Mouse (Mus musculus) inflammation-experienced regulatory T-cells (primary cell): Measurements from ENCODE around the gene Nacc2. TPM values are rescaled to one million over a fixed set of nuclear protein-coding genes. Genes with fewer than 3 reads are reported as not detected.

Experiments
- polyA plus RNA-seq, 2 experiments: library from polyadenylated mRNA; unstranded; fragments of 100-300 nt; shearing (Covaris generic); gene quantifications; one replicate each; pipeline ENCODE4 v1.2.1; 2017

Gene Nacc2
- polyA plus RNA-seq, result 1 to 10 TPM in 1 of 2 experiments, under 1 TPM in 1; 0.47 to 3.1 TPM

DNA sequence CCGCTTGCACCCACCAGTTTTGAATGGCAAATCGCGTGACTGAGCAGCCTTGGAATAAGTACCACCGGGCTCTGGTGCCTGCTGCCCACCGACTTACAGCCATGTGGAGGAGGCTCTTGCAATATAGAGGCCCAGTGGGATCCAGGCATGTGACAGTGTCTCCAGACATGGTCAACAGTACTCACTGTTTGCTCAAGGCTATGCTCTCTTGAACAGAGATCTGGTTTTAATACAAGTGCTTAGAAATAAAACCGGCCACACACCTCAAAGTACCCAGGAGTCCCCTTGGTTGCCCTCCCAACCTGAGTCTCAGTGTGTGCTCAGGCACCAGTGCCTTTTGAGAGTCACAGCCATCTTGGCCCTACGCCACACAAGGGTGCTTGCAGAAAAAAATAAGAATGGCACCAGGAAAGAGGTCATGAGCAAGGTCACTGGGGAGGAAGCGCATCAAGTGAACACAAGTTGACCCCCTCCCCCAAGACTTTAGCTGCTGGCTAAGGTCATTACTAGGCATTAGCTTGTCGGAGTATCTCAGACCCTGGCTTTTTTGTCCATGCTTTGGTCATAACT, at the start of gene Nacc2:
TSS of gene Nacc2 (minus strand) at position 142 of the 570 bp plus-strand sequence.

DNA sequence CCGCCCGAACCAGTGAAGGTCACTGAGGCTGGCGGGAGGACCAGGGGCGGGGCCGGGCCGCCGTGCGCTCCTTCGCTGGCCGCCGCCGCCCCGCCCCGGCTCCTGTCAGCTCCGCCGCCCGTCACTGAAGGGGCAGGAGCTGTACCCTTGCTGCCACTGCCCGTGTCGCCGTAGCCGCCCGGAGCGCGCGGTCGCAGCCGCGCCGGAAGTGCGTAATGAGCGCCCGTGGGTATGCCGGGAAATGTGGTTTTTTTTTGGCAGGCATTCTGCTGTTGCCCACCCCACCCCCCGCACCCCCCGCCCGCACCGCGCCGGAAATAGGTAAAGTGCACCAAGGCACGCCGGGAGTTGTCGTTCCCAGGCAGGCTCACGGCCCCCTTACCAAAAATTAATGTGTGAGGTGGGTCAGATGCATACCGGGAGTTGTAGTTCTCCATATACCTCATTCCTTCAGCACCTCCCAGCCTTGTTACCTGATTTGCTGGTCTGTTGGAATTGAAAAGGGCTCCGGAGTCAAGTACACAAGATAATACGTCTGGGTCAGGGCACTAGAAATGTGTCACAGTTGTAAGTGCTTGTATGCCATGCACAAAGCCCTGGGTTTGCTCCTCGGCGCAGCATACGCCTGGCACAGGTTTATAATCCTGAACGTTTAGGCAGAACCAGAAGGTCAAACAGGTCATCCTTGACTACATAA, 101.3 kb downstream of the Nacc2 start, which contains the start of gene Ubac1:
TSS of gene Ubac1 (minus strand) at position 187 of the 697 bp plus-strand sequence.

Other genes with a start within 250 kb of the Nacc2 start
- gene Camsap1, start 139.9 kb downstream of the Nacc2 start, polyA plus RNA-seq, result 10 to 100 TPM; 19.8 to 28.8 TPM
- 10 to 100 TPM; 61.7 to 90.7 TPM for gene Ubac1, start 101.5 kb downstream of the Nacc2 start, polyA plus RNA-seq
- gene Lhx3, start 85.1 kb upstream of the Nacc2 start, polyA plus RNA-seq, result under 1 TPM in 1 of 2 experiments, not detected in 1; 0.80 TPM
- 10 to 100 TPM in 1 of 2 experiments, 1 to 10 TPM in 1; 8.8 to 12.5 TPM for gene Qsox2, start 114.3 kb upstream of the Nacc2 start, polyA plus RNA-seq
- gene Ccdc187, start 171.3 kb upstream of the Nacc2 start, polyA plus RNA-seq, result under 1 TPM in 1 of 2 experiments, not detected in 1; 0.28 TPM
- gene Gpsm1, start 192.3 kb upstream of the Nacc2 start, polyA plus RNA-seq, result 10 to 100 TPM; 11.7 to 16.6 TPM
- 10 to 100 TPM; 14.8 to 17.5 TPM for gene Dnlz, start 228.9 kb upstream of the Nacc2 start, polyA plus RNA-seq
- 1 to 10 TPM in 1 of 2 experiments, under 1 TPM in 1; 0.86 to 1.5 TPM for gene Card9, start 237.7 kb upstream of the Nacc2 start, polyA plus RNA-seq